18 mouse cellular contexts compared by ENCODE assay signal in the genomic region with DNA sequence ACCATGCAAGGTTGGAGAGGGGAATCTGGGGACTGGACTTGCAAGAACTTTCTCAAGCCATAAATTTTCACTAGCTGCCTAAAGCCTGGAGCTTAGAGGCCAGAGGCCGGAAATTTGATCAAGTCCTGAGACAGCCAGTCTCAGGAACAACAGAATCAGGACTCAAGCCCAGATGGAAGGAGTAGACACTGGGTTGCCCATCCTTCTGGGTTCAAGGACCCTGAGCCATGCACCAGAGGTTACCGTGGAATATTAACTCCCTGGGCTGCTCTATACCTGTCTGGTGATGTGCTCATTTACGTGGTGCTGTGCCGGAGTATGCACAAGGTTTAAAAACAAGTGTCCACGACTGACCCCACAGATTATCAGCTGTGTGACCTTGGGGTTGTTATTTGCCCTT.
"Had no signal": no experiment of that assay in that cellular context is flagged by ENCODE, and none has a peak within 500 bp of the region (broad histone marks: within the 10 kb centered on the region; RNA-seq: fewer than 3 reads in every experiment).

No protein-coding gene starts in this region.

- ATAC-seq: intestine, embryonic 16.5 days; liver, postnatal 0 days; lung, postnatal 0 days; midbrain, embryonic 13.5 days; midbrain, embryonic 16.5 days had no signal

- H3K4me3 ChIP-seq: left cerebral cortex, adult 2 months; limb, embryonic 12.5 days; limb, embryonic 15.5 days; midbrain, embryonic 13.5 days had no signal

- H3K4me2 ChIP-seq: limb, embryonic 12.5 days; limb, embryonic 15.5 days; liver, embryonic 11.5 days; lung, embryonic 14.5 days; midbrain, embryonic 13.5 days had no signal

- H3K27ac ChIP-seq: left cerebral cortex, adult 2 months; limb, embryonic 12.5 days; limb, embryonic 15.5 days; liver, embryonic 14.5 days; macrophage; midbrain, embryonic 13.5 days had no signal

- H3K9me3 ChIP-seq: limb, embryonic 12.5 days; limb, embryonic 15.5 days; midbrain, embryonic 13.5 days had no signal

- H3K9ac ChIP-seq: limb, embryonic 12.5 days; limb, embryonic 15.5 days; liver, embryonic 14.5 days; liver, postnatal 0 days; lung, embryonic 14.5 days; midbrain, embryonic 13.5 days had no signal

- H3K36me3 ChIP-seq: limb, embryonic 12.5 days; limb, embryonic 15.5 days; midbrain, embryonic 13.5 days had no signal

- DNase-seq: kidney, adult 2 months; kidney, postnatal 25 days; layer of hippocampus, postnatal 36 days; liver, postnatal 0 days; lung, embryonic 14.5 days; thymus, adult 18-20 months; thymus, postnatal 14 days; thymus, postnatal 4 days had no signal
